Mouse (Mus musculus) C2C12 (cell line): ENCODE data around the gene Ptges.

Experiments
- CEBPB ChIP-seq: IDR thresholded peaks from one replicate; pipeline ENCODE4 v1.6.1; 2011; ENCODE audit warnings: low read depth, mild to moderate bottlenecking, control low read depth, moderate library complexity
- CTCF ChIP-seq: IDR thresholded peaks from one replicate; pipeline ENCODE4 v1.5.1; 2011; ENCODE audit not compliant: control insufficient read depth, insufficient read depth, insufficient read length
- FOSL1 ChIP-seq: IDR thresholded peaks from one replicate; pipeline ENCODE4 v1.8.0; 2011; ENCODE audit warnings: mild to moderate bottlenecking, low read length; ENCODE audit not compliant: poor library complexity, insufficient read depth, severe bottlenecking
- MAX ChIP-seq: IDR thresholded peaks from one replicate; pipeline ENCODE4 v1.6.1; 2011; ENCODE audit warnings: mild to moderate bottlenecking, control low read depth
- MYOD1 ChIP-seq: IDR thresholded peaks from one replicate; pipeline ENCODE4 v1.6.1; 2011; ENCODE audit warnings: low read depth; ENCODE audit not compliant: control insufficient read depth, insufficient read length
- MYOG ChIP-seq: IDR thresholded peaks from one replicate; pipeline ENCODE4 v1.6.1; 2011; ENCODE audit not compliant: control insufficient read depth, insufficient read length; ENCODE audit errors: extremely low read depth
- USF1 ChIP-seq: IDR thresholded peaks from one replicate; pipeline ENCODE4 v1.6.1; 2011; ENCODE audit warnings: low read depth, mild to moderate bottlenecking, control low read depth, moderate library complexity

GRCm38 (mm10) chr2:30967352-30968327 lies 38.0 kb upstream of the Ptges start, which contains the start of gene Tor1a:
- TF ChIP-seq CTCF (no peak), USF1 (no peak), MYOG (no peak), MAX (peak; percentile 32), MYOD1 (no peak), FOSL1 (no peak), CEBPB (no peak)
